Mouse (Mus musculus) inflammation-experienced regulatory T-cells, adult 6 months (primary cell): ENCODE measurements around the gene Fcho2. TPM values are rescaled to one million over a fixed set of nuclear protein-coding genes. Genes with fewer than 3 reads are reported as not detected.

Experiments
- ATAC-seq: one replicate; pipeline ENCODE4 v1.8.0; 2017
- polyA plus RNA-seq, 3 experiments: library from polyadenylated mRNA; unstranded; fragments of 100-300 nt; shearing (Covaris generic); gene quantifications; one replicate each; pipeline ENCODE4 v1.2.1; 2017

Fcho2 gene
- polyA plus RNA-seq, 3 experiments from 2014 or later = 45.5 to 53.7 (median 47.8) TPM

GRCm38 (mm10) chr13:98804480-98804879 lies 10.8 kb downstream of the Fcho2 start:
- no peak for ATAC-seq

DNA sequence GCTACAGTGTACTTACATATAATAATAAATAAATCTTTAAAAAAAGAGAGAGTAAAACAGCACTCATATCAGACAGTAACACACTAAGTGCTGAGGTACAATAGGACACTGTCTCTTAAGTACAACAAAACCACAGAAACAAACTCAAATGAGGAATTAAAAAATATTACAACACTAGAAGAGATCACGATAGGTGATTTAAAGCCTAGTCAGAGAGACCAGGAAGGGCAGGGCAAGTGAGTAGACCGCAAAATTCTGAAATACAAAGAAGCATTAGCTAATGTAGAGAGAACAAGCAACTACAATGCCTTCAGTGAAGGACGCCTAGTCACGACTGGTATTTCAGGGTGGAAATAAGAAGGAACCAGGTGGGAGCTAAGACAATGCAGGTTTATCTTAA lies 11.6 kb downstream of the Fcho2 start:
- no peak for ATAC-seq

DNA sequence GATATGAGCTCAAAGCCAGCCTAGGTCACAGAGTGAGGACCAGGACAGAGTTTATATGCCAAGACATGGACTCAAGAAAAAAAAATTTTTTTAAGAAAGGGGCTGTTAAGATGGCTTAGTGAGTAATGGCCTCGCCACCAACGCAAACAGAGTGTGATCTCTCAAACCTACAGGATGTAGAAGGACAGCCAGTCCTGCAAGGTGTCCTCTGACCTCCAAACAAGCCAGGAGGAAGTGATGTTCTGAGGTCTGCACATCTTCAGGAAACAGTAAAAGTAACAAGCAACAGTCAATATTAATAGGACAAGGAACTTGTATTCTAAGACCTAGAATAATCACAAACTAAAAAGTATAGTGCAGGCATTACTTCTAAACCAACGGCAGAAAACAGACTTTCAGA lies 12.3 kb downstream of the Fcho2 start:
- no peak for ATAC-seq

GRCm38 (mm10) chr13:98795511-98795910 lies 19.7 kb downstream of the Fcho2 start:
- no peak for ATAC-seq

GRCm38 (mm10) chr13:98792864-98793263 lies 22.4 kb downstream of the Fcho2 start:
- ATAC-seq = no peak

- peak; percentile 72 for ATAC-seq
These were observed 23.6 kb downstream of the Fcho2 start for GRCm38 (mm10) chr13:98791693-98792092.

DNA sequence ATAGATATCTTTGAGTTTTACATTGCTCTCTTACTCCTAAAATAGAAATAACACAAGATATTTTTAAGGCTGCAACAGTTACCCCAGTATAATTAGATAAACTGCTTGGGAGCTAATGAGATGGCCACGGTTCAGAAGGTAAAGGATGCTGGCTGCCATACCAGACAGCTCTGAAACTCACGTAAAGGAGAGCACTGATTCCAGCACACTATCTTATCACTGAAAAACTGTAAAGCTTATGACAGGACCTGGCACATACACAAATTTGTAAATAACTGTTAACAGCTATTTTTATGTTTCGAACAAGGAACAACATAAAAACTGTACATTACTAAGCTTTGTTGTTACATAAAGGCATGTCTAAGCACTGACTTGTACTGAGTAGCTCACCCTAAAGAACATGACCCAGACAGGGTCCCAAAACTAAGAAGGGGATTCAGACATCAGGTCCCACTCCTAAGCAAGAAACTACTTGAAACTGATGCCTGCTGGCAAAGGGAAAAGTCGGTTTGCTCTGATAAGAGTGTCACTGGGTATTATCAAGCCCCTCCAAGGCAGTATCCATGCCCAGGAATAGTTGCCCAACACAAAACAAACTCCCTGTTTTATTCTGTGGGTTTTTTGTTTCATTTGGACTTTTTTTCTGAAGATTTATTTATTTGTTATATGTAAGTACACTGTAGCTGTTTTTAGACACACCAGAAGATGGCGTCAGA lies 28.1 kb downstream of the Fcho2 start:
- no peak for ATAC-seq

GRCm38 (mm10) chr13:98777959-98778358 lies 37.3 kb downstream of the Fcho2 start:
- ATAC-seq = no peak

- no peak for ATAC-seq
These were observed 43.8 kb downstream of the Fcho2 start for GRCm38 (mm10) chr13:98771484-98771883.

DNA sequence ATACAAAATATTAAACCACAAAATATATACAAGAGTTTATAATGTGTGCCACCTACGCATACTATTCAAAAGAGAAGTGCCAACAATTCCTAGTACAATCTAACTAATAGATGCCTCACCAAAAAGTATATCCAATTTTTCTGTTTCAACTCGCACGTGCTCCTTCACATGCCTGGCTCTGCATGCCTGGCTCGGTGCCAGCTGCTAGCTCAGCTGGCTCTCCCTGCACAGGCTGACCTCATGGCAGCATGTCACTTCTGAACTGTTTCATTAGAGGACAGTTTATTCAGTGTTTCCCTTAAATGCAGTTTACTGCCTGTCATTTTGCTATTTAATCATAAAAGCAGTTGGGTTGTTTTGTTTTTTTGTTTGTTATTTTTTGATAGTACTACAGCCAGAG lies 46.9 kb downstream of the Fcho2 start:
- no peak for ATAC-seq

DNA sequence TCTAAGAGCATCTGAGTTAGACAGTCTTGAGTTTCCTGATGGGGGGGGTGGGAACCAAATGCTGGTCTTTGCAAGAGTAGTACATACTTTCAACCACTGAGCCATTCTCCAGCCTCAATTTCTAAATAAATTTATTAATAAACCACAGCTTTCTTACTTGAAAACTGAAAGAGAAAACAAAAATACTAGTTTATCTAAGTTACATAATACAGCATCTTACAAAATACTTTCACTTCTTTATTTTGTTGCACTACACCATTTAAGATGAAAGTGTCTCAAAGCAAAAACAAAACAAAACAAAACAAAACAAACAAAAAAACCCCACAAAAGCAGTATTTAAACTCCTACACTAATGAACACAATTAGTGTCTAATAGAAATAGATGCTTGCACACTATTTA lies 53.5 kb downstream of the Fcho2 start:
- ATAC-seq = no peak

DNA sequence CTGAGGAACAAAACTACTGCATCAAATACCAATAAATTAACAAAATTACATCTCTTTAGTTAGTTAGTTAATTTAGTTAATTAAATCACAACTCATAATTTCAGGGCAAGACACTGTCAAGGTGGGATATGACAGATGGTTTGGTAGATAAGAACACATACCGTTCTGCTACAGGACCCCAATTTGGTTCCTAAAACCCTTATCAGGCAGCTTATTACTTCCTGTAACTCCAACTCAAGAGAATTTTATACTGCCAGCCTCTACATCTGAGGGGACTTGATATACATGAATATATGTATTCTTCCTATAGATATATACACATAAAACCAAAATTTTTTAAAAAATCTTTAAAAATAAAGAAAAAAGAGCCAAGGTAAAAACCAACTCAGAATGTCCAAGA lies 59.4 kb downstream of the Fcho2 start:
- ATAC-seq = no peak

DNA sequence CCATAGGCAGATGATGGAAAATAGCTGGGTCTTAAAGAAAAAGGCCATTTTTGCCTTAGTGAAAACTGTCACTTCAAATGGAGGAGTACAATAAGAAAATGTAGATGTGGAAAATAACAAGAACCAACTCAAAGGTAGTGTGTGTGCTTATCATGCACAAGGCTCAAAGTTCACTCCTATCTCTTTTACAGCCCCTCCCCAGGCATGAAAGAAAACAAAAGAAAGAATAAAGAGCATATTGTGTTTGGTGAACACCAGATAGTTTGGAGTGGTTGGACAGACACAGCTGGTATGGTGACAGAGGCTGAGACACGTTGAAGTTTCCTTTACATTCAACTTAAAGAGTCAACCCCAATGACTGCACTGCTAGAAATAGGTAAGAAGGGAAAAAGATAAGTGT lies 70.6 kb downstream of the Fcho2 start:
- no peak for ATAC-seq

DNA sequence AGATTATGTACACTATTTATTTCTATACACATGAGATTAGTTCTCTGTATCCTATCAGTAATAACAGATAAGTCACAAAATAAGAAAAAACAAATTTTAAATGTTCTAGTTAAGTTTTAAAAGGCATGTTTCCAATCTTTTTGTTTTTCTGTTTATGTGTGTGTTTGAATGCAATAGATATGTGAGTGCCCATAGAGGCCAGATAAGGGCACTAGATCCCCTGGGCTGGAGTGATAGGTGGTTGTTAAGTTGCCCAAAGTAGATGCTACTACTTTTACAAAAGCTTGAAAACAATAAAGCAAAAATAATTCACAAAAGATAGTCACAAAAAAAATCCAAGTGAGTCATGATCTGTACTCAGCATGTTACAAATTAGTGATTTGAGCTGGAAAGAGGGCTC lies 71.4 kb downstream of the Fcho2 start:
- ATAC-seq = no peak

DNA sequence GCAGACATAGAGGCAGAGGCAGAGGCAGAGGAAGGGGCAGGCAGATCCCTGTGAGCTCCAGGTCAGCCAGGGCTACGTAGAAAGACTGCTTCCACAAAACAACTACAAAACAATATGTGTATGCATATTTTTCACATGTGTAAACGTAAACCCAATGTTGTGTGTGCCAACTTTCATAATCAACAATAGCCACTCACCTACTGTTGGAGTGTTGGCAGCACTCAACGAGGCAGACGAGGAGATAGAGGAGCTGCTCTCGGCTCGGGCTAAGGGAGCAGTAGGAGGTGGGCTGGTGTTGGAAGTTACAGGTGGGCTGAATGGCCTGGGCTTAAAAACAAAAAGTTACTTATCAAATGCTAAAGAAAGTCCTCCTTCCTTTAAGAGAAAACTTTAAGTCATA lies 72.0 kb downstream of the Fcho2 start:
- no peak for ATAC-seq

GRCm38 (mm10) chr13:98738213-98738612 lies 77.0 kb downstream of the Fcho2 start:
- ATAC-seq = peak; percentile 55

DNA sequence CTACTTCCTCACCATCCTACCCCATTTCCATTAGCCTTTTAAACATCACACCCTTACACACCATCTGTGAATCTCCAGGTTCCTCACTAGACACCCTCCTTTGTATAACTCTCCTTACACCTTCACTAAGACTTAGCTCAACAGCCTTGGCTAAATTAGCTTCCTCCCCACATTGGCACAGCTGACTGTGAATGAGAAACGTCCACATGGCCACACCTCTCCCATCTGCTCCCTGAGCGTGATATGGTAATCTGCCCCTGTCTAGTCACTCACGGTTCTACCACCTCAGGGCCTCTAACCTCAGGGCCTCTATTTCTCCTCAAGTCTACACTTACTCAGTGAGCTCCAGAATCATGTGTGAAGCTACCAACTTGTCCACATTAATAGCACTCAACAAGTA lies 82.0 kb downstream of the Fcho2 start:
- ATAC-seq = no peak

DNA sequence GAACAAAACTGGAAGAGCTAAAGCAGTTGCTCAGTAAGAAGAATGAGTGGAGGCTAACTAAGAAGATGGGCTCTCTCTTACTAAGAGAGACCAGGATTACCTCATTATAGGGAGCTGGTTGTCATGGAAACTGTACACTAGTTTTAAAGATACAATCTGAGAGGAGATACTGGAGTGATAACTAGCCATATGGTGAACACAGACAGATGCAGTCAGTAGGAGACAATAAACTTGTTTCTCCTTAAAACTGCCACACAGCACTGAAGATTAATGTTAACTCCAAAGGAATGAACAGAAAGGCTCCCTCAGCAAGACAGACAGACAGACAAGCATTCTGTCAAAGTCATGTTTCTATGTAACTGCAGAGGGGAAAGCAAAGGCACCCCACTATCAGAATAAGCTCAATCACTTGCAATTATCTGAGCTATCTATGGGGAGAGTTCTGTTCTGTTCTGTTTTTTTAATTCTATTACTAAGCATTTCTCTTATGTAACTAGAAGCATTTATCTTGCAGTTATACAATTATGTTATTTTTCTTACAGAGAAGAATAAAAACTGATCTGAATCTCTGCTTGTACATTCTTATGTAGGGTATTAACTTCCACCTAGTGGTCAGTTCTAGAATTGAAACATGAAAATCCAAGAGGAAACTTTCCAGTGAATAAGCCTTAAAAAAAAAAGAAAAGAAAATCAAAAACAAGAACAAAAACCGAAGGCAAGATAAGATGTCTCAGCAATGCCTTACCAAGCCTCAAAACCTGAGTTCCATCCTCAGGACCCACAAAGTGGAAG lies 85.8 kb downstream of the Fcho2 start:
- ATAC-seq = no peak

DNA sequence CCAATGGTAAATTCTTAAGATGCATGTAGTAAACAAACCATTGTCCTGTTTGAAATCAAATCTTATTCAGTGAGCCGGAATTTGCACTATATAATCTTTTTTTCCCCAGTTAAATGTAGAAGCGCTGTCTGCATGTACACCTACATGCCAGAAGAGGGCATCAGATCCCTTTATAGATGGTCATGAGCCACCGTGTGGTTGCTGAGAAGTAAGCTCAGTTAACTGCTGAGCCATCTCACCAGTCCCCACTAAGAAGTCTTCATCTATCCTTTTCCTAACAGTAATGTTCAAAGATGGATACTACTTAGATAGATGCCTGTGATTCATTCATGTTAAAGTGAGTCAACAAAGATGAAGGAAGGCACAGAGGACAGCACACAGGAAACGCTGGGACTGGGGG lies 88.8 kb downstream of the Fcho2 start:
- ATAC-seq = peak; percentile 54

GRCm38 (mm10) chr13:98723430-98723829 lies 91.8 kb downstream of the Fcho2 start:
- no peak for ATAC-seq

- ATAC-seq = no peak
These were observed 93.0 kb downstream of the Fcho2 start for GRCm38 (mm10) chr13:98722296-98722695.

DNA sequence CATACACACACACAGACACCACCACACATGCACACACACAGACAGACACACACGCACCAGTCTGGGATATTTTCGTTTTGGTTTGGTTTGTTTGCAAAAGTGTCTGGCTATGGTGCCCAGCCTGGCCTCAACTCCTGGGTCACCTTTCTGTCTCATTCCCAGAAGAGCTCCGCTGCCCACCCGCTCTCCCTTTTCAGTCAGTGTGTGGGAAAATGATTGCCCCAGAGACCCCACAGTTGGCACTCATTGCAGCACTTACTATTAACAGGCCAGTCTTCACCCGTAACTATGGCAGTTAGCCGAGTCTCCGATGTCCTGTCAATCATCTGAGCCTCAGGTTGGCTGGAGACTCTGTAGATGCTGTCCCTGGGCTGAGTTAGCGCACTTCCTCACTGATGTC lies 99.1 kb downstream of the Fcho2 start:
- ATAC-seq = no peak

DNA sequence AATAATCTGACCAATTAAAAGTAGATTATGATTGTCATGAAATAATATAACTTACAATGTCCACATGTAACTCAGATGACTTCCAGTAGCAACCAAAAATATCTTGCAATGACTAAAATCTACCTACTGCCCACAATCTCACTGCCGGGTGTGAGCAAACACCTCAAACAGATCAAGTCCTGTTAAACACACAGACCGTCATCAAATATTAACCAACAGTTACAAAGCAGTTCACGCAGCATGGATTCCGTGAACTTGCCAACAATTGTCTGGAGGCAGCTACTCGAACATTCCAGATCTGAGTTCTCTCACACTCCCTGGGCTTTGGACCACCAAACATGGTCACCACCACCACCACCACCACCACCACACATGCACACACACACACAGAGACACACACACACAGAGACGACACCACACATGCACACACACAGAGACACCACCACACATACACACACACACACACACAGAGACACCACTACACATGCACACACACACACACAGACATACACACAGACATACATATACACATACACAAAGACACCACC lies 99.7 kb downstream of the Fcho2 start:
- no peak for ATAC-seq

GRCm38 (mm10) chr13:98710655-98711054 lies 104.6 kb downstream of the Fcho2 start:
- ATAC-seq = no peak
